Mouse (Mus musculus) 416B (cell line): ENCODE data around the gene Serinc4.

Experiments
- DNase-seq: peaks from one replicate; pipeline ENCODE4 v3.0.0; 2011; ENCODE audit warnings: low read depth

The Serinc4 gene

DNA sequence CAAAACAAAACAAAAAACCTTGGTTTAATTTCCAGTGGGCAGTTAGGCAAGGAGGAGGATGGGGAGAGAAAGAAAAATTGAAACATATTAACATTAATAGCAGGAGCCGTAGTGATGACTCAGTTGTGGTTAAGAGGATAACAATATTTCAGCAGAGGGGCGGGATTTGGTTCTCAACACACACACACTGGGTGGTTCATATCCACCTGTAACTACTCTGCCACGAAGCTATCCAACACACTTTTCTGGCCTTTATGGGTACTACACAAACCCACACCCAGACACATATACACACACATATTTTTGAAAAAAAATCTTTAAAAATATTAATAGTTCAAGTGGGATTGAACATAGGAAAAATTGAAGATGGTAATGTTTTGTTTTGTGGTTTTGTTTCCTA lies 9.6 kb downstream of the Serinc4 start:
- peak; percentile 84 for DNase-seq

DNA sequence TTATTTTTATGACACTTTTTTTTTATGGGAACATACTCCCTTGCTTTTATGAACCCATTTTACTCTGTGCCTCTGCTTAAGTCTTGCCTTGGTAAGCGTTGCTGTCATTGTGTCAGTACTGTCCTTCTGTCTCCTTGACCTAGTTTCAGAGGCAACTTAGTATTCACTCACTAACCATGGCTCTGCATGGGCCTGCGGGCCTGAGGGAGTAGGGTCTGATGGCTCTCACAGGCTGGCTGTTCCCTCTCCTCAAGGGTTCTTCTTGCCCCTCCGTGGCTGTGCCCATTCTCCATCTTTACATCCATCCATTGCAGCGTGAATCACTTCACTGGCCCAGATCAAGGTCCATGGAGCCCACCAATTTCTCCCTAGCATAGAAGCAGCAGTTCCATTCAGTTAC lies 10.1 kb downstream of the Serinc4 start:
- no peak for DNase-seq

DNA sequence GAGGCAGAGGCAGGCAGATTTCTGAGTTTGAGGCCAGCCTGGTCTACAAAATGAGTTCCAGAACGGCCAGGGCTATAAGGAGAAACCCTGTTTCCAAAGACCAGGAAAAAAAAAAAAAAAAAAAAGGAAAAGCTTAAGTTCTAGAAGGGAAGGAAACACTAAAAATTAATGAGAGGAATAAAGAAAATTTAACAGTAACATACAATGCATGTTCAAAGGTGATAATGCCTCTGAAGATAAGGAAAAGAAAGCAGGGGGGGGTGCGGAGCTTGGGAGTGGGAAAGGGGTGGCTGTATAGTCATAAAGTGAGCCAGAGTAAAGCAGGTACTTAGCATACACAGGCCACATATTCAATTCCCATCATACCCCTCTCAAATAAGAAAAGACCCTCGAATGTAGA lies 11.5 kb downstream of the Serinc4 start:
- no peak for DNase-seq

DNA sequence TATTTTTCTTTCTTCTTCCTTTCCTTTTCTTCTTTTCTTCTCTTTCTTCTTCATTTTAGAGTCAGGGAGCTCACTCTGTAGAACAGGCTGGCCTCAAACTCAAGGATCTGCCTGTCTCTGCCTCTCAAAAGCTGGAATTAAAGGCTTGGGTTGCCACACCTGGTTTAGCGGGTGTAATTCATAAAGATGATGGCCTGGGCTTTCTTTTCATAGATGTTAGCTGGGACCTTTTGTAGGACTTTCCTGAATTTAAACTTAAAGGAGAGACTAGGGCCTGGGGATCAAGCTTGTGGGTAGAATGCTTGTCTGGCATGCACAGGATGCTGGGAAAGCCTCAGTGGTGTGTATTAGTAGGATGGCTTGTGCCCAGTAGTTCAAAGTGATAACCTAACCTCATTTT lies 12.4 kb downstream of the Serinc4 start, which contains the start of gene Ell3:
Ell3 (minus strand) TSS at position 101 of the 400 bp plus-strand sequence.
- DNase-seq = no peak

DNA sequence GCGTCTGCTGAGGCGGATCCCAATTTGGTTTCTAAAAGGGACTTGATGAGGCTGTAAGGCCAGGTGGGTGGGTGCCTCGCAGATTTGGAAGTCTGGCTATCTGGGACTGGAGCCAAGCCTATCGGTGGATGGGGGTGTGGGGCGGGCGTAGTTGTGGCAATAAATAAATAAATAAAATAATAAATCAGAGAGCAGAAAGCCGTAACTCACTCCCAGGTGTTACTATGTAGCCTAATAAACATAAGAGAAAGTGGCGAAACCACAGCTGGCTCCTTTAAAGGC lies 13.6 kb downstream of the Serinc4 start:
- DNase-seq = no peak

DNA sequence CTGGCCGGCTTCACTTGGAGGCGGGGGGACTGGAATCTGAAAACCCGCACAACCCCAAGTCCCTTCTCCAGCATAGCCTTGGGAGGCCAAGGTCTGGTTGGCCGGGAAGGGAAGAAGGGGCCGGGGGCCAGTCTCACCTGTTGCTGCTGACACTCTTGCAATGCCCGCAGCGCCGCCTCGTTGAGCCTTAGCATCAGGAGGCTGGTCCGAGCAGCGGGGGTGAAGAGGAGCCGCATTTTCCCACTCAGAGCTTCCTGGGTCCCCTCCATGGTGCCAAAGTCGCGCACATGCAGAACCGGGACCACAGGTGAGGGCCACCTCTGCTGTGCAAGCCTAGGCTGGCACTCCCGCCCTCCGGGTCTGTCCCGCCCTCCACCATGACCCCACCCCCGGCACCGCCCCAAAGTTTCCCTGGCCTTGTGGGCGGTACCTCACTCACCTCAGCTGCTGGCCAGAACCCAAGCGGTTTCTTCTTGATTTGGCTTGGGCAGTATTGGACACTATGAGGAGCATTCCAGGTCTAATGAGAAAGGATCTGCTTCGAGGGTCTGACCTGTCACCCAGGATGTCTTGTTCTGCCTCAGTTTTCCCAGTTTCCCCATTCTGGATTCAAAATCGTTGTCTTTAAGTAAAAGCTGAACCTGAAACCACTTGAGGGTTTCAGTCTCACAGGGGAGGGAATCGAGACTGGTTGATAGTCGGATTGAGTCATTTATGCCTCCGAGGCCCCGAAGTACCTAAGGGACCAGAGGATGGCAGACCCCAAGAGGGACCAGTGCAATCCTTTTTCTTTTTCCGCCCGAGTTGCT lies 14.1 kb downstream of the Serinc4 start:
- peak; percentile 68 for DNase-seq

DNA sequence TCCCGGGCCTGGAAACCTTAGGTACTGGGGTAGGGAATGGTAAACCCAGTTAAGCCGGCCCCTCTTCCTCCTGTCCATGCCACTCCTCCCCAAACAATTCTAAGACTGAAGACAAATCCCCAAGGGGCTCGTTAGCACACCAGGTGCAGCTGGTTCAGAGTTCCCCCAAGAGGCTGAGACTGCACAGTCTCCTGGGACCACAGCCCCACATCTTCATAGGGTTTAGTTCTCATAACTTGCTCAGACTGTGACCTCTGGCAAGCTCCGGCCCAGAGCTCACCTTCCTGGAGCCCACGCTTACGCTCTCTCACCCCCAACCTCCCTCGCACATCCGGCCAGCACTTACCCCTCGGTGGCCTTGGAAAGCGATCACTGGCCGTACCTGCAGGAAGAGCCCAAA lies 14.8 kb downstream of the Serinc4 start:
- no peak for DNase-seq

DNA sequence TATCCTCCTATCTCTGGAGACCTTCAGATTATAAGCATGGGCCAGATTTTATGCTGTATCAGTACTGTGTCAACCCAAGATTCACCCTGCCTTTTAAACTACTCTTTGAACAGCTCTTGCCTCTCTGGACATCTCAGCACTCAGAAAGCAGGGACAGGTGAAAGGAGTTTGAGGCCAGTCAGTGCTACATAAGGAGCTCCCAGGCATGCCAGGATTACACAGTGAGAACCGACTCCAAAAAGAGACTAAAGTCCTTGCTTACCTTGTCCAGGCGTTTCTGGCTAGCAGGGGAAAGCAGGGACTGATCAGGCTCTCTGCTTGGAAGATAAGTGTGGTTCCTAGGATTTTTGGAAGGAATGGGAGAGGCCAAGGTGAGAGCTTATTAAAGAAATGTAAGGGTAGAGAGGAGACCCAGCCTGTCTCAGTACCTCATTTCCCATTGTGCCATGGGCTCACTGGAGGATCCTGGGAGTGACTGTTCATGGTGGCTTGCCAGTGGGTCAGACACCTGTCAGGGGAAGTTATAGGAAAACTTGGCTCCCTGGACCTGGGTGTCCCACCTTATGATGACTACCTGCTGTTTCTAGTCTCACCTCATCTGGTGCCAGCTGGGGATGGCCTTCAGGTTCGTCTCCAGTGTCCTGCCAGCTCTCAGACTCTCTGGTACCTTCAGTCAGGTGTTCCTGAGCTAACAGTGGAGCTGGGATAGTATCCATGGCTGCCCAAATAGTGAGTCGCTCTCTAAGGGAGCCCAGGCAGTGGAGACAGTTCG lies 15.6 kb downstream of the Serinc4 start:
- no peak for DNase-seq

DNA sequence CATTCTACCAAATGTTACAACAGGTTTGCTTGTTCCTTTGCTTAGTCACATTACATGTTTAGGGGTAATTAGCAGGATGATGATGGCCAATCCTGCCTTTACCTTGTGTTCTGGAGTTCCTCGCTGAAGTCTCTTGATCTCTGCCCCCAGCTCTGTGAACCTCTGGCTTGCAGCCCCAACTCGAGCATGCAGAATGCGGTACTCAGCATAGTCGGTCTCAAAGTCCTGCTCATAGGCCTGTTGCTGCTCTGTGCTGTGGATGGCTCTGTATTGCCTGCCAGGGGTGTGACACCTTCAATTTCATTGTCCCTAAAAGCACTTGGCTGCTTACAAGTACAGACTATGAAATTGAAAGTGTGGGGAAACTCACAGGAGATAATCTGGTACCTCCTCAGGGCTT lies 16.8 kb downstream of the Serinc4 start:
- no peak for DNase-seq

DNA sequence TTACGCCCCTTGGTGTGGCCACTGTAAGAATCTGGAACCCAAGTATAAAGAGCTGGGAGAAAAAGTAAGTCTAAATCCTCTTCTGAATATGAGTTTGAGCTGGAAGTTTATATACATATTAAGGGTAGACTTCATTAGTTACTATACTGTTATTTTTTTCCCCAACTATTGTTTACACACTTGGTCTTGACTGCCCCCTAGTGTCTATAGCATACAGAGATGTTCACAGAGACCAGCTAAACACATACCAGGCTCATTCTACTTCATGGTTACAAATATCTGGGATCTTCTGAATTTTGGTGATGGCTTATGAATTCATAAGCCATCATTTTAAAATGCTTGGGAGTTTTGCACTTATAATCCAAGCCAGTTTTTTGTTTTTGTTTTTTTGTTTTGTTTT lies 21.7 kb downstream of the Serinc4 start:
- DNase-seq = peak; percentile 62

DNA sequence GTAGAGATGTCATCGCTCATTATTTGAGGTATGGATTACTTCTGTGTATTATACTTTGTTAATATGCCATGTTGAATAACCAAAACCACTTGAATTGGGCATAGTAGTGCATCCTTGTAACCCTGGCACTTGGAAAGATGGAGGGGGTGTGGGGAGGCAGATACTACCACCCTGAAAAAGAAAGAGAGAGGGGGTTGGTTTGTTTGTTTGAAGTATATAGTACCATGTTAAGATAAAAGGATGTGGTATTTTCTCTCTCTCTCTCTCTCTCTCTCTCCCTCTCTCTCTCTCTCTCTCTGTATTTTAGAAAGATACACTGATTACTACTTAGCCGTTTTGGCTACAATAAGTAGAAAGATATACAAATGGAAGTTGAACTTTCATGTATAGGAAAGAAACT lies 30.7 kb downstream of the Serinc4 start:
- DNase-seq = no peak

DNA sequence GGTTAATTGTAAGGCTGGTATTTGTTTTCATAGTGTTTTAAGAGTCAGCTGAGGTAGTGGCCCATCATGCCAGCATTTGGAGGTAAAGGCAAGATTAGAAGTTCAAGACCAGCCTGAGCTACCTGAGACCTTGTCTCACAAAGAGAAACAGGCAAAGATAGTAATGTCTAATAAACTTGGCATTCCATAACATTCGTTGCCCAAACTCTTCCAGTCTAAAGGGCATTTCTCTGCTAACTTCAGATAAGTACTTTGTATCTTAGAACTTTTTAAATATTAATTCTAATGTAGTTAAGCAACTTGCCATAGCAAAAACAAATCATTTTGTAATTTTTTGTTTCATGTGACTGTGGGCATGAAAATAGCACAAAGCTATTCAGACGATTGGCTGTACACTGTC lies 33.4 kb downstream of the Serinc4 start:
- no peak for DNase-seq

DNA sequence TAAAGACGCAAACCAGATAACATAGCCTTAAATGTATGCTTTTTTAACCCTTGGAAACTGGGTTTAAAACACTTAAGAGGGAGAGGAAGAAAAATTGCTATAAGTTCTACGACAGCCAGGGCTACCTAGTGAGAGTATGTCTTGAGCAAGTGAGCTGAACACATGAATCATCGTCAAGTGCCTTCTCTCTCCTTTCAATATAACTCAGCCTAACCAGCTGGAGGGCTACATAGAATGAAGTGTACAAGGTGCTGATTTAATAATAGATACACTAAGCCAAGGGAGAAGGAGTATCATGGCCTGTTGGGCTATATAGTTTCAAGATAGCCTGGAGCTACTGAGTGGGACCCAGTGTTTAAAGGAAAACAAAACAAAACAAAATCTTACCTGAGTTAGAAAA lies 38.1 kb downstream of the Serinc4 start:
- no peak for DNase-seq

DNA sequence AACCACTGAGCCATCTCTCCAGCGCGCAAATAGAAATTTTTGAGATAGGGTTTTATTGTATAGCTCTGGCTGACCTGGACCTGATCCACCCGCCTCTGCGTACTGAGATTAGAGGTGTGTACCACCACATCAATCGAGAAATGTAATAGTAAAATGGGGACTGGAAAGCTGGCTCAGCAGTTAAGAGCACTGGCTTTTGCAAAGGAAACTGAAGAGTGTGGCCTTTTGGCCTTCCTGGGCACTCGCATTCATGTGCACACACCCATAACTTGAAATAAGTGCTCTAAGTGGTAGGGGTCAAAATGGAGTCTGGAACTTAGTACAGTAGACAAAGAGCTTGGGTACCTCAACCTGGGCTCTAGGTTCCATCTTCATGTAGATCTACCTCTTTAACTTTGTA lies 40.2 kb downstream of the Serinc4 start:
- DNase-seq = no peak

DNA sequence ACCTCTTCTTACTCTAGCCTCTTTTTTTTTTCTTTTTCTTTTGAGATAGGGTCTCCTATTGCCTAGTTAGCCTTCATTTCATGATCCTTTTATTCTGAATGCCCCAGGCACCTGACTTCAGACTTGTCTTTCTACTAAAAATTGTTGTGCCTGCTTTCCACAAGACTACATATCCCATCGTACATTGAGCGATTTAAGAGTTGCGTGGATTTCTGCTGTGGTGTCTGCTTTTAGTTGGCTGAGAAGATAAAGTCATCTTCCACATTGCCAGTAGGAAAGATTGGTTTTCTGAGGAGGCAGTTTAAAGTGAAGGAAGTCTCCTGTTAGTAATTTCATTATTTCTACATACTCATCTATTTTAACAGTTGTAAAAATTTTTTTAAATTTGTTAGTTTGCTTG lies 41.0 kb downstream of the Serinc4 start:
- DNase-seq = no peak

DNA sequence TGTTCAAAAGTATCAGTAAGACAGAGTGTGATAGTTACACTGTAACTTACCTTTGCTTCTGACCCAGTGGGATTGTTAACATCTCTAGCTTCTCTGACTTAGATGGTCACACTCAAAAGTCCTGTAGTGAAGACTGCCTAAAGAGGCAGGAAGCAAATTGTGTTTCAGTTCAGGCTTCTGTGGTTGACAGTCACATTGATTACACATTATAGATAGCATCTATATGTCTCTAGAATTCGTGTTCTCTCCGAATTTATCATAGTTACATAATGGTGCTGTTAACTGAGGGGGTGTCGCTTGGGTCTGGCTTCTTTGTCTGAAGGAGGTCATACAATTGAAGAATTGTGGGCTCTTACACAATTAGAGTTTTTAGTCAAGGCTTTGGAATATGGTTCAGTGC lies 41.5 kb downstream of the Serinc4 start:
- DNase-seq = peak; percentile 20

DNA sequence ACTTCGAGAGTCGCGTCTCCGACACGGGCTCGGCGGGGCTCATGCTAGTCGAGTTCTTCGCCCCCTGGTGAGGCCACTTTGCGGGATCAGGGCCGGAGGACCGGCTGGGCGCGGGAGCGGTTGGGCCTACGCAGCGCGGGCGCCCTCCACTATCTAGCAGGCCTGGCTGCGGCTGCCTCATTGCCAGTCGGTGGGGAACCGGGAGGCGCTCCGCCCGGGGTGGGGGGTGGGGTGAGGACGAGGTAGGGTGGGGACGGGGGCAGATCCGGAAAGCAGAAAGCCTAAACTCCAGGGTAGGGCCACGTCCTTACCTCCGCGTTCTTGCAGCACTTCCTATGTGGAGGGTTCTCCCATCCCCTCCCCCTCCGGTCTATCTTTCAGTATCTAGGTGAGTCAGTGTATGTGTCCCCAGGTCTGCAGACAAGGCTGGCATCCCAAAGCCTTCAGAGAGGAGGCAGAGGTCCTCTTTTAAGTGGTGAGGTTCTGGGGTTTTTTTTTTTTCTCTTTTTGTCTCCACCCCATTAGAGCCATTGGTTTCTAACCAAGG lies 42.4 kb downstream of the Serinc4 start:
- DNase-seq = peak; percentile 77

DNA sequence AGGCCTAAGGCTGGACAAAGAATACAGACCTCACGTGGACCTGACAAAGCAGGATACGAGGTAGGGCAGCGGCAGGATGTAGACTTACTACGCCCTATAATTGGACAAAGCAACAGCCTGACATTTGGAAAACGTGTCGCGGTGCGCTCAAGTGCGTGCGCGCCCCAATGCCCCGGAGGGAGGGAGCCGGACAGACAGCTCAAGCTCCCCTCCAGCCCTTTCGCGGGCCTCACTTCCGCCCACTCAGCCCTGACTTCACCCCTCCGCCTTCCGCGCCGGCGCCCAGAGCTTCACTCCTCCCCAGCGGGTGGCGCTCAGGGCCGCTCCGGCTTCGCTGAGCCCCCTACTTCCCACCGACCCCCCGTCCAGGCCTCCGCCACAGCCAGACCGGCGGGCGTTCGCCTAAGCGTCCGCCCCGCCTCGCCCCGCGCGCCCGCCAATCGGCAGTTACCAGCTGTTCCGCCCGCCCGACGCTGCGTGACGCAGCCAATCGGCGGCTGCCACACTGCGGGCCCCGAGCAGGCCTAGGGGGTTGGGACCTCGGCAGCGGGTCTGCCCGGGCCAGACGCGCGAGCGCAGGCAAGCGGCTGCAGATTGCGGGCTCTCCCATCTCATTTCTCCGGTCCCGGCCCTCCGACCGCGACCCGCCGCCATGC lies 43.1 kb downstream of the Serinc4 start, which contains the start of the genes Pdia3 and Catsper2:
Pdia3 (plus strand) TSS at position 389 of the 656 bp plus-strand sequence.
Catsper2 (minus strand) TSS at position 406 of the 656 bp plus-strand sequence.
- DNase-seq = peak; percentile 96

DNA sequence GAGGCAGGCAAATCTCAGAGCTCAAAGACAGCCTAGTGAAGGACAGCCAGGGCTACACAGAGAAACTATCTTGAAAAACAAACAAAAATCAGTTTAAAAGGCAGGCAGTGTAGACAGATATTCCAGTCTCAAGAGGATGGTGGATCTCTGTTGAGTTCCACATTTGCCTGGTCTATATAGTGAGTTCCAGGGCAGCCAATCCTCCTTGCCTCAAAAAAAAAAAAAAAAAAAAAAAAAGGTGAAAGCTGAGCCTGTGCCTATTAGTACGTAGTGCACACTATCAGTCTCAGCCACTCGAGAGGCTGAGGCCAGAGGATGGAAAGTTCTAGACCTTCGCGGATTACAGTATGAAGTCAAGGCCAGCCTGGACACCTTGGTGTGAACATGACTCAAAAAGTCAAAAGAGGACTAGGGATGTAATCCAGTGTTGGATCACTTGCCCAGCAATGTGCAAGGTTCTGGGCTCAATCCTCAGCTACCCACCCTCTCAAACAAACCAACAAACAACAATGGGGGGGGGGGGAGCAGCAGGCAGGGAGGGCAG lies 43.7 kb downstream of the Serinc4 start:
- DNase-seq = no peak

DNA sequence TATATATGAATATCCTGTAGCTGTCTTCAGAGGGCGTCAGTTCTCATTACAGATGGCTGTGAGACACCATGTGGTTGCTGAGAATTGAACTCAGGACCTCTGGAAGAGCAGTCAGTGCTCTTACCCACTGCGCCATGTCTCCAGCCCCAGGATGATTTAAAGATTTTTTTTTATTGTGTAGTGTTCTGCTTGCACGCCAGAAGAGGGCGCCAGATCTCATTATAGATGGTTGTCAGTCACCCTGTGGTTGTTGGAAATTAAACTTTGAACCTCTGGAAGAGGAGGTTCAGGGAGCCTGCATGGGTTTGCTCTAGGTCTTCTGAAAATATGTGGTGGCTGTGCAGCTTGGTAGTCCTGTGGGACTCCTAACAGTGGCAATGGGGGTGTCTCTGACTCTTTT lies 48.4 kb downstream of the Serinc4 start:
- DNase-seq = peak; percentile 81

DNA sequence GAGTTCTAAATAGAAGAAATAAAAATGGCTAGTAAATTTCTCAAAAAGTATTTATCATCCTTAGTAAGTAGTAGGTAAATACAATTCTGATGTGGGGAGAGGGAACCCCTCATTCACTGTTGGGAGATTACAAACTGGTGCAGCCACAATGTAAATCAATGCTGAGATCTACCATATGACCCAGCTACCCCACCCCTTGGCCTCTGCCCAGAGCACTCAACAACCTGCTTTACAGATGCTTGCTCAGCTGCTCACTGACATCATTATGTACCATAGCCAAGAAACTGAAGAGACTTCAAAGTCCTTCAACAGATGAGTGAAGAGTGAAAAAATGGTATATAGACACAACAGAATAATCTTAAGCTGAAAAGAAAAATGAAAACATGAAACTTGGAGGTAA lies 53.3 kb downstream of the Serinc4 start:
- no peak for DNase-seq

DNA sequence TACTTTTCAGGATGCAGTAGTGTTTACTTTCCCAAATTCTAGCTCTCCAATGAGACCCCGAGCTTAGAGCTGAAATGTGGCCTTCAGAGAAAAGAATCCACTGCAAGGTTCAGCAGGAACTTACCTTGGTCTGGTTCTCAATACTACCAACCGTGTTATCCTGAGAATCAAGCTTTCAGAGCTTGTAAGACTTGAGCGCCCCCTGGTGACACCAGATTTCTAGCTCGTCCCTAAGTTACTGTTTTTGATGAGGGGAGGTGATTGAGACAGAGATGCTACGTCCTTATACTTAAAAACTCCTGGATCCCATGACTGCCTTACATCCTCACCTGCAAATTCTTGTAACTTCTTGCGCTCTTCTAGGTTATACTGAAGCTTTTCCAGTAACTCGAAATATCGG lies 60.0 kb downstream of the Serinc4 start:
- peak; percentile 87 for DNase-seq
